Mouse (Mus musculus) CD8-positive naive resting alpha-beta T cell, adult 2 months (primary cell): ENCODE data around the gene Htra1.

Experiments
- DNase-seq, 2 experiments: peaks; one replicate each; pipeline ENCODE4 v3.0.0; 2022; ENCODE audit warnings: low read depth in 2 of 2, low spot score in 2 of 2

Htra1 gene

DNA sequence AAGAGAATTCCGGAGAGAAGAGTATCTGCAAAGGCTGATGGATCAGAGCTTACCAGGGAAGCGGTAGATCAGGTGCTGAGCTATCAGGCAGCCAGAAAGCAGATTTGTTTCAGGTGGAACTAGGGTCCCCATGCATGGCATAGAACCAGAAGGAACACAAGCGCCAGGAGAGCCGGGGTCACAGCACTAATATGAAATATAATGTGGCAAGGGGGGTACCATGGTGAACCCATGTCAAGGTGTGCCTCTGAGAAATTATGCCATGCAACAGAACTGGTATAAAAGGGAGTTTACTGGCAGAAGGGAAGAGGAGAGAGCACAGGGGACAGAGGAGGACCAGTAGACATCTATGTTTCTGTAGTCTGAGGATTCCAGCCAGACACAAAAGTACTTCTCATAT is 1.3 kb upstream of the Htra1 start:
- no peak for DNase-seq

DNA sequence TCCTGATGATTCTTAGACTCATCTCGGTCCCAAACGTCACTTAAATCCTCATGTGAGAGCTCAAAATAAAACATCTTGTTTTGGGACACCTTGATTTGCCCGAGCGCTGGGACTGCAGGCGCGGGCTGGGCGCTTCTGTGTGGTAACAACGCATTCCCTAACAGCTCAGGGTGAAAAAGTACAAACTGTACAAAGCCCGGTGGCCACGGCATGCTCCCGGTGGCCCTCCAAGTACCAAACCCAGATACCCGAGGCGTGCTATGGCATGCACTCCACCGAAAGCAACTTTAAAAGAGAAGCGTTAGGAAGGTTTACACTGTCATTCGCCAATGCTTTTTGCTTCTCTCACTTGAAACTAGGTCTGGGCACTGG is 504 bp upstream of the Htra1 start:
- DNase-seq = no peak

DNA sequence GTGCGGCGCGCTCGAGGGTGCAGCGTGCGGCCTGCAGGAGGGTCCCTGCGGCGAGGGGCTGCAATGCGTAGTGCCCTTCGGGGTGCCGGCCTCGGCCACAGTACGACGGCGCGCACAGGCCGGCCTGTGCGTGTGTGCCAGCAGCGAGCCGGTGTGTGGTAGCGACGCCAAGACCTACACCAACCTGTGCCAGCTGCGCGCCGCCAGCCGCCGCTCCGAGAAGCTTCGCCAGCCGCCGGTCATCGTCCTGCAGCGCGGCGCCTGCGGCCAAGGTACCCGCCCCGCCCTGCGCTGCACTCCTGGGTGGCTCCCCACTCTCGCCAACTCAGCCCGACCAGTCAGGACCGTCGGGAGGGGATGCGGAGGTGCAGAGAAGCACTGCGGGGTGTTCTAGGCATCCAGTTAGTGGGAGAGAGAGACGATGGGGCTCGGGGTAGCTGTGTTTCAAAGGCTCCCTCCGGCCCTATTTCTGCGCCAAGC is 601 bp downstream of the Htra1 start:
- no peak for DNase-seq

DNA sequence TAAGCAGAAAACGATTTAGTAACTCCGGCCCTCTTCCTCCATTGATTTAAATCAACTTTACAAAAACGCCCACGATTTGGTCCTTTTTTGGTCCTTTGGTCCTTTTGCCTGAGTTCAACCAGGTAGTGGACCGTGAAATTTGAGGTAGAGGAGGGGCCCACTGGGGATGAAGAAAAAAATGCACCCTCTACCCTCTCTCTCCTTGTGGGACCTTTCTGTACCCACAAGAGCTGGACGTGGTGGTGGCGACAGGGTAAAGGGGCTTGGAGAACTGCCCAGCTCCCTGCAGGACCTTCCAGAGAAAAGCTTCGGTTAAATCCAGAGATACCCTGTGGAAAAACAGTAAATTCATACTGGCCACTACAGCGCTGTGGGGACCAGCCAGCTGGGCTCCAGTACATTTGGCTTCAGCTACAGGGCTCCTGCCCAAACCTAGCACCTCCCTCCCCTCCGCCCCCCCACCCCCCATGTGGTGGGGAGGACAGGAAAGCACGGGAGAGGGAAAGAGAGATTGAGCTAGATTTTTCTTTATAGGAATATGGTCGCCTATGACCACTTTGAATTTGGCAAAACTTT is 1.4 kb downstream of the Htra1 start:
- no peak for DNase-seq

DNA sequence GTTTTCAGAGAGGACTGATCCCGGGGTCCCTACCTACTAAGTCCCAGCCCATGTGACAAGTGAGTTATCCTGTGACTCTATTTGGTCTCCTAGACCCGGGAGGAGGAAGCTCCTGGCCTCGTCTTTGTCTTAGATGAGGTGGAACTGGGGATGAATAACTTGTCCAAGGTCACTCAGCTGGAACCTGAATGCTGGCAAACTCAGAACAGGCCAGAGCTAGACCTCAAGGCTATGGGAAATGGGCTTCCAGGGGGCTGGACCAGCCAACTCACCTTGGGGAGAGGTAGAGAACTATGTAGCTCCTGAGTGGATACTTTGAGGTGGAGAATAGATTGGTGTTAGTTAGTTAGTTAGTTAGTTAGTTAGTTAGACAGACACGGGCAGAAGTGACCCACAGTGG is 2.1 kb downstream of the Htra1 start:
- DNase-seq = no peak

DNA sequence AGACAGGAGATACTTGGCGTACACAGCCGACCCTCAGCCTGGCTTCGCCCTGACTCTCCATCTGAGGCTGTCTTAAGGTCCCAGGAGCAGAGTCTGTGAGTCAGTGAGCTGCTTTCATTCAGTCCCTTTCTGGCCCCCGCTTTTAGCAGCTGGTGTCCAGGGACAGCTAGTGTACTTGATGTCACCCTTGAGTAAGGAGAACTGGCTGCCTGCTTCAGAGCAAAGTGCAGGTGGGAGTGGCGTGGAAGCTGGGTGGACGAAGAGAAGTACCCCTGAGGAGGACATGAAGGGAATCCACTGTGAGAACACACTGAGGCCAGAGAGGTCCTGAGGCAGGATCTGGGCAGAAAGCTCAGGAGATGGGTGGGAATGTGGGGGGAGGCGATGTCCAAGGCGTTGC is 3.0 kb downstream of the Htra1 start:
- DNase-seq = no peak

DNA sequence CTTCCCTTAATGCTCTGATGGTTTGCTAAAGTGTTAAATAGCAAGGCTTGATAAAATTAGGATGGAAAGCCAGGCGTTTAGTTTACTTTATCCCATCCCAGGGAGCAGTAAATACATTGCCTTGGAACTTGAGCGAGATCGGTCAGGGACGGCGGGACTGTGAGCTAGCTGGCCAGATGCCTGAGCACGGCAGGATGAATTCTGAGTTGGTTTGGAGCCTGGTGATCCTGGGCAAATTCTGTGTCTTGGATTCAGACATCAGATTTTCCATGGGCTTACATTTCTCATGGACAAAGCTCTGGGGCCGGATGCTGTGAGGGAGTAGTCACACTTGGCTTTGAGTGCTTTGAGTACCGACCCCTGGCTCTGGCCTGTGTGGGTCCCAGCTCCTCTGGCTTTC is 4.8 kb downstream of the Htra1 start:
- DNase-seq = no peak

DNA sequence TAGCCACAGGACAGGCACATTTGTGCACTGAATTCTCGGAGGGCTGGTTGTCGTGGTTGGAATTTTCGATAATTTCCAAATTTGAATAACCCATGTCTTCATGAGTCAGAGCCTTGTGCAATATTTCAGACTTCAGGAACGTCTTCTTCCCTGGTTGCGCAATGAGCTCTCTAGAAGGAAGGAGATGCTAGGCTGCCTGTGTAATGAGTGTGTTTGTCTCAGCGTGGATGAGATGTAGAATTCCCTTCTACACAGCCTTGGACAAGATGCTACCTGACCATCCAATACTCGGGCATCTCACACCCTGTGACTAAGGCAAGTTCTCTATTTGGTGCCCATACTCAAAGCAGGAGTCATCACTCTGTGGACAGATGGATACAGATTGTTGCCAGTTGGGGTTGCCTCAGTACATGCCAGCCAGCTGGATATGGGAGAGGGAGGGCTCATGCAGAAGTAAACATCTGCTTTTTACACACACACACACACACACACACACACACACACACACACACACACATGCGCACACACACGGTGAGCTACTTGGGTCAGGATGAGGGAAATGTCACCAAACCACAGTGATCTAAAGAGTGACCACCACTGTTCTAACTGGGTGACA is 7.5 kb downstream of the Htra1 start:
- no peak for DNase-seq

DNA sequence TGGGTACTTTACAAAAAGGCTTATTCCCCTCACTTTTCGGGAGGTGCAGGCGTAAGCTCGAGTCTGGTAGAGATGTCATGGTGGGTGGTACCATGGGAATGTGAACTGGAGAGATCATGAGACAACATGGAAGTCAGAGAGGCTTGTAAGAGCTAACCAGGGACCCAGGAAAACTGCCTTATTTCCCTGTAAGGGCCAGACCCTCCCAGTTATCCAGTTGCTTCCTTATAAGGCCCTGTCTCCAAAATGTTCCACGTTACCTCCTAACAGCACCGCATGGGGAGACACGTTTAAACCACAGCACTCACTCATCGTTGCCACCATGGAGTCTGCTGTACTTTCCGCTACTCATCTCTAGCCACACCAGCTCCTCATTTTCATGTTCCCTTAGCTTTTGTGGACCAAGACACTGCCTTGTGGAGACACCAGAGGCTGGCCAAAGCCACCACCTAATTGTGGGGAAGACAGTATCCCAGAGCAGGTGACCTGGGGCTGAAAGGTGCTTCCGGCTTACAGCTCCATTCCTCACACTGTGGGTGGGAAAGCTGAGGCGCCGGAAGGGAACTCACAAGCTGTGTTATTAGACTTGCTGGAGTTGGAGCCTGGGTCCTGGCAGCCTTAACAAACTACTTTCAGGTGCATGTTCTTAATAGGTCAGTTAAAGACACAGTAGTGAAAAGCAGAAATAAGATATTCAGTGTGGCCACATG is 9.0 kb downstream of the Htra1 start:
- no peak for DNase-seq

DNA sequence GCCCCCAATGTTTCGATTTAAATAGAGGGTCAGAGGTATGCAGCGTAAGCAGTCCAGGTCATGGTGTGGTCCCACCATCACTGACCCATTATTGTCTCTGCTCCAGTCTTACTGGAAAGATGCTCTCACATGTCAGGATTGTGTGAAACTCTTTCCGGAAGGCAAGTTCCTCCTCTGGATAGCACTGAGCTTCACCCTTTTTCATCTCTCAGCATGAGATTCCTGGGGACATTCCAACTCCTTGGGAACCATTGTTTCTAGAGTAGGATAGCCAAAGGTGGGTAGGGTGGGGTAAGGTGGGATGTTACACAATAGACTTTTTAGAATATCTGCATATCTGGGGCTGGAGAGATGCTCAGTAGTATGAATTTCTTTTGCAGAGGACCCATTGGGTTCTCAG is 9.8 kb downstream of the Htra1 start:
- no peak for DNase-seq

DNA sequence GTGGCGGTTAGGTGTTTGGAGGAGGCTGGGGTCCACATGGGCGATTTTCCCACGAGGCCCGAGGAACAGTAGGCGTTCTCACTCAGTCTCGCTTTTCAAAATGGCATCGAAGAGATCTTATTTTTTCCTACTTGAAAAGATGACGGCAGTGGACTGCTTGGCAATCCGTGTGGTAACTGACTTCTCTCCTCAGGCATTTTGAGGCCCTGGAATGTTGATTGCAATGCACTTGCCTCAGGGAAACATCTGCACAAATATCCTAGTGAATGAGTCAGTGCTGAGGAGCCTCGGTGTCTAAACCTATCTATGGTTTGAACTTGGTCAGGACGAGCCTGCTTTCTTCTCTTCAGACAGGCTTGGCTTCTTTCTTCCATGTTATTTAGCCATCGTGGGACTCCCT is 10.4 kb downstream of the Htra1 start:
- no peak for DNase-seq

DNA sequence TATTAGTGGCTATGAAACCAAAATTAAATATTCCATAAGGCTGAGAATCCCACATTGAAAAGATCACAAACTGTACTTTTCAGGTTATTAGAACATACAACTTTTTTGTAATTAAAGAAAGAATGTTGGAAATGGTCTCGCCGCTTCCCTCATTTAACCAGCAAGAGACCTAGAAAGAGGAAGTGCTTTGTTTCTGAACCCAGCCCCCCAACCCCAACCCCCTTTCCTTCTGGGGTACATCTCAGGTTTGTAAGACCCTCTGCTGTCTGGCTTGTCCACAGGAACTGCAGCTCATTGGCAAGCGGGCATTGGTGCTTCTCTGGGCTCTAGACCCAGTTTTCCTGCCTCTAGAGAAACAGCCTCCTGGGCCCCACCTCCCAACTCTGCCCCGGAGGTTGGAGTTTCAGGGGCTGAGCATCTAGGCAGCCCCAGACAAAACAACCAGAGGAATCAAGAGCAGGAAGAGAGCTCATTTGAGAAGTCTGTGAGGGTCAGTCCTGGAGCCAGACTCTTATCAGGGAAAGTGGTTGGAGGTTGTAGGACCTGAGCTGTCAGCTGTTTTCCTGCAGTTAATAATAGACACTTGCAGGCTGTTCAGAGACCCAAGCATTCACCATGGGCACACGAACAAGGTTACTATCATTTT is 12.8 kb downstream of the Htra1 start:
- DNase-seq = no peak

DNA sequence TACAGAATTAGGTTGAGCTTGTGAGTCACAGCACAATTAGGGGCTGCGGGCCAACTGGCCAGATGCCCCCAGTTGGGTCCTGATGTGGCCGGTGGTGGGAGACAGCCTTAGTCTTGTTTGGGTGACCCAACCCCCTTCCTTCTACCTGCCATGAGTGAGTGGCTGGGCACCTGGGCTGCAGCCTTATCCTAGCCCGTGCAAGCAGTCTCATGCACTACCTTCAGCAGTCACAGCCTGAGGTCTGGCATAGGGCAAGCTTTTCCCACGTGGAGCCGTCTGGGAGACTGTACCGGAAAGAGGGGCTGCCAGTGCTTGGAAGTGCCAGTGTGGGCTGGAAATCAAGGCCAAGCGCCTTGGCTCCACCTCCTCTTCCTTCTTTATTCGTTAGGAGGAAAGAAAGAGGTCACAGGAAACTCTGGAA is 13.4 kb downstream of the Htra1 start:
- no peak for DNase-seq

DNA sequence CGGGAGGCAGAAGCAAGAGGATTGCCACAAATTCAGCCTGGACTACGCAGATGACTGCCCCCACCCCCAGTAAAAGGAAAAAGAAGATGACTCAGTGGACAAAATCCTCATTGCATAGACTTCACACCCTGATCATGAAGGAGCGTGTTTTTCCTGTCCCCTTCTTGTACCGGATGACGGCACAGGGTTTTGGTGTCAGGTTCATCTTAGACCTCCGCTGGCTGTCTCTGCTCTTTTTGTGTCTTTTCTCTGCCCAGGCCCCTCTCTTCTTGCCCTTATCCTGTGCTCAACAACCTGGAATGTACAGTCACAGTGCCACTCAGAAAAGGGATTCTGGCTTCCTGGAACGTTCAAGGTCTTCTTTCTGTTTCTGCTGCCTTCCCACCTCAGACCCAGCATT is 14.6 kb downstream of the Htra1 start:
- DNase-seq = no peak

DNA sequence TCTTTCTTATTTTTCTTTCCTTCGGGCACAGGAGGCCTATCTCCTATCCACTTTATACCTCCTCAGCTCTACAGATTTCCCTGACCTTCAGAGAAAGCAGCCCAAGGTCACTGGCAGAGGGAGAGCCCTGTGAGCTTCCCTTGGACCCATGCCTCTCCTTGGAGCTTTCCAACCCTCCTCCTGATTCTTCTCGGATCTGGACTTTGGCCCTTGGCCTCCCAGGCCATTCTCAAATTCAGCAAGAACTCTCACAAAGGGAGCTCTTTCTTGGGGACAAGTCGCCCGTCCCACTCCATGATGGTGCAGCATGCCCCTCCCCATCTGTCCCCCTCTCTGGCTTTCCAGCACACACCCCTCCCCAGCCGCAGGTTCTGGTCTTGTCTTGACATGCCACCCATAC is 15.1 kb downstream of the Htra1 start:
- DNase-seq = no peak

DNA sequence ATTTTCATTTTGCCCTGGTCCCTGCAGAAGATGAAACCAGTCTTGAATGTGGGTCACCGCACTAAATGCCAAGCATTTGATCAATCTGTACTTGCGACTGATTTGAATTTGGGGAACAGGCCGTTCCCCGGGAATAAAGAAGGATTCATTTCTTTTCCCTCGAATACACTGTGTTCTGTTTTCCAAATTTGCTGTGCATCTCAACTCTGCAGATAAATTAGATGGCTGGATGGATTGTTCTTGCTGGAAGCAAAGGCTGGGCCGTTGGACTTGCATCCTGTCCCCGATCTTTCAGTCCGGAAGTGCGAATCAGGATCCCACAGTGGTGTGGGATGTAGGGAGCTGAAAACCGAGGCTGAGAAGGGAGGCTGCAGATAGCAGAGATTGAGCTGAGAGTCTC is 17.5 kb downstream of the Htra1 start:
- no peak for DNase-seq

DNA sequence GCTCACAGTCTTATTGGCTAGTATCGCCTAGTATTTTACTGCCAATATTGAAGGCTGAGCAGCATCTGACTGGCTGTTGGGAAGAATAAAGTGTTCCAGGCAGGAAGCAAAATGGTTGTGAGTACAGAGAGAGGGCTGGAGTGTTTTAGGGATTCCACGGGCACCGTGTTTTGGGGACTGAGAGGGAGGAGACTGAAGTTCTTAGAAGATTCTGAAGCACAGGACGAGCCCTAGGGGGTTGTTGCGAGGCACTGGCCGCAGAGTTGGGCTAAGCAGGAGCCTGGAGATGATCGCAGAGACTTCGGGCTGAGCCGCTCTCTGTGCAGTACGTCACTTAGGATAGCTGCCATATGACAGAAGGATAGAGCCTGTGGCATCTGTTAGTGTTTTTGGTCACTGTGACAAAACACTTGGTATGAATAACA is 18.3 kb downstream of the Htra1 start:
- DNase-seq = no peak

DNA sequence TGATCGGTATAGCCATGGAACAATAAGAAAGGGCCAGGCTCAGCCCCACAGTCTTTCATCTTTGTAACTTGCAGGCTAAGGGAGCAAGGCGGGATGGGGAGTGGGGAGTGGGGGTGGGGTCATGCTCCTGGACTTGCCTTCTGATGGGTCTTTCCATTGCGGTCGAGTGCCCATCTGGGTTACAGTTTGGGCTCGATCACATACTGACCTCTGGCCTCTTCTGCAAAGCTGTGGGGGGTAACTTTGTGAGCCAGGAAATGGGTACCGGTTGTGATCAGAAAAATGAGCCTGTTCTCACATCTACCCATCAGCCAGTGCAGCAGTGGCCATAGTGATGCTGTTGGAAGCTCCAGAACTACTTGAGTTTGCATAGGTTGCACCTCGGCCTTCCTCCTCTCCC is 22.6 kb downstream of the Htra1 start:
- no peak for DNase-seq

DNA sequence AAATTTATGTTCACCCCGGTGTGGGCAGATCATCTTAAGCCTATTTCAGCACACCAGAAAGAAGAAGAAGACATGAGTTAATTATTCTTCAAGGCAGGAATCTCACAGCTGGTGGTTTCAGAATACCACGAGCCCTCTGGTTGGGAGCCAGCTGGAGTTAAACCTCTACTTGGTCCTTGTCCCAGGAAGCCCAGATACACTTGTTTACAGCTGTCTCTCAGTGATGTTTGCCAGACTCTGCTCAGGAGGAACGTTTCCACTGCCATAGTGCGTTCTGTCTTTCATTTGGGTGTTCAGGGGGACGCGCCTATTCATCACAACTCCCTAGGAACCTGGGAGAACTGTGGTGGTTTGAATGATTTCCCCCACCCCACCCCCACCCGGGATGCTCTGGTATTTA is 24.0 kb downstream of the Htra1 start:
- DNase-seq = no peak

DNA sequence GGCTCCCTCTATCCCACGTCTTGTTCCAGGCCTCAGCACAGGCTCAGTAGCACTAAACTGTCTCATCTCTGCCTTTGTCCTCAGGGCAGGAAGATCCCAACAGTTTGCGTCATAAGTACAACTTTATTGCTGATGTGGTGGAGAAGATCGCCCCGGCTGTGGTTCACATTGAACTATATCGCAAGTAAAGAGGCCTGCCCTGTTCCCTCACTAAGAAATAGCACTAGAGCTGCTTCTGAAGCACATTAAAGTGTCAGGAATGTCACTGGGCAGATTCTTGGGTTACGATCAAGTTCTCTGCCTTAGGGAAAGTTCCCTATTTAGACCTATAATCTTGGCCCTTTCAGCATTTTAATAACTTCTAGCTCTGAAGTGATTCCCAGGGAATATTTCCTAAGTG is 25.5 kb downstream of the Htra1 start:
- no peak for DNase-seq

DNA sequence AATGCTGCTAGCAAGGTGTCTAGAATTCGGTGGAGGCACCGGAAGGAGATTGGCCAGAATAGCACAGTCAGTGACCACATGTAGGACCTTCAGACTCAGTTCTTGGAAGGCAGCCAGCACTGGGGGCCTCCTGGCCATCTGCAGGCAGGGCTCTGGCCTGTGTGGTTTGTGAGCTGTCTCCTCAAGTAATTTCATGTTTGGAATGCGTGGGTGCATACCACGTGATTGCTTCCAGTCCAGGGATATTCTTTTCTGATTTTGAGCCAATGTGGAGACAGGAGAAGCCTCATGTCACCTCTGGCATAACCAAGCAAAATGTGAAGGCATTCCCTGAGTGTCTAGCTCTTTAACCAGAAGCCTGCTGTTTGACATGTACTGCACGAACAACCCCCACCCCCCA is 28.8 kb downstream of the Htra1 start:
- no peak for DNase-seq

DNA sequence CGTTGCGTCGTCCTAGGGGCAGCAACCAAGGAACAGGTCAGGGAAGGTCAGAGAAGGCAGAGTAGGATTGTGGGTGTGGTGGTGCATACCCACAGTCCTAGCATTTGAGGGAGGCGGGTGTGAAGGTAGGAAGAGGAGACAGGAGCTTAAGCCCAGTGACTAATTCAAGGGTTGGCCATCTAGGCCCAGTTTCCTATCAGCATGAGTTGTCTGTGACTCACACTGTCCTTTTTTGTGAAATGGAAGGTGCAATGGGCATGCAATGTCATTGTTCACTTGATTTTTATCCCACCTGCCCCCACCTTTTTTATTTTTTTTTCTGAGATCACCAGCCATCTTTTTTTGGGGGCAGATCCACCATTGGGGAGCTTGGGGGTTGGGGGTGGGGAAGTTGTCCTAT is 29.5 kb downstream of the Htra1 start:
- DNase-seq = no peak
